Mouse (Mus musculus) CD8-positive naive resting alpha-beta T cell, adult 2 months (primary cell): ENCODE measurements around the gene Asrgl1.

Source experiments
- DNase-seq, 2 experiments: peaks; one replicate each; pipeline ENCODE4 v3.0.0; 2022; ENCODE audit warnings: low read depth in 2 of 2, low spot score in 2 of 2

Asrgl1 gene

GRCm38 (mm10) chr19:9072157-9072530 is 63.3 kb downstream of the Asrgl1 start:
- DNase-seq = no peak

- DNase-seq = no peak
Observed at GRCm38 (mm10) chr19:9071456-9072156, 63.8 kb downstream of the Asrgl1 start.

DNA sequence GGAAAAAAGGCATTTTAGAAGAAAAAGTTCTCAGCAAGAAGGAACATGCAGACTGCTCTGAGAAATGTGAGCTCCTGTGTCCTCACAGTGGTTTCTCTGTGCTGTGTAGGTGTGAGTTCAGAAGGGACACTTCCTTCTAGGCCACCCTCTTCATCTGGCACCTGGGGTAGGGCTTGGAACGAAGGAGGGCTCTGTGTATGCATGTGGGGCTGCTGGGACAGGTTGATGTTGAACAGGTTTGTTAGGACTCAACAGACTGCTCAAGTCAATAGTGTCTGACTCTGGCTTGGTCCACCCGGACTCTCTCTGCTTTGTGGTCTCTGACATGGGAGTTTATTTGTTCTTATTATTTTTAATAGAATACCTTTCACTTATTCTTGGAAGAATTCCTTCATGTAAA is 65.1 kb downstream of the Asrgl1 start:
- DNase-seq = no peak

GRCm38 (mm10) chr19:9069687-9070307 is 65.6 kb downstream of the Asrgl1 start:
- DNase-seq = no peak

DNA sequence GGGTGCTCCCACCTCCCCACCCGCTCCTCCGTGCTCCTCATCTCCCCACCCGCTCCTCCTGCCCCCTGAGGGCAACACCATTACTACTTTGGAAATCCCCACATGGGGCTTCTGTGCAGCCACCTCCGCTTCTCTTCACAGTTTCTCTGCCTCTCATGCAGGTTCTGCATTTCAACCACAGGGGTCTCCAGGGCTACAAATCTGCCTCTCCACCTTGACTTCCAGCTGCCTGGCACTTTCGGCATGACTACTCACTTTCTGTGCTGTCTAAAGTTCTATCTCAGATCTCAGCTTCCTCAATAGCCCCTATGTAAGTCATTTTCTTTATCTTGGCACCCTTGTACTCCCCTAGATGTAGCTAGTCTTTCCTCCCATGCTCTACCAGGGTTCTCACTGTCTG is 68.1 kb downstream of the Asrgl1 start:
- no peak for DNase-seq

- DNase-seq = peak; percentile 29 to 34
Observed at GRCm38 (mm10) chr19:9065621-9066561, 69.5 kb downstream of the Asrgl1 start.

DNA sequence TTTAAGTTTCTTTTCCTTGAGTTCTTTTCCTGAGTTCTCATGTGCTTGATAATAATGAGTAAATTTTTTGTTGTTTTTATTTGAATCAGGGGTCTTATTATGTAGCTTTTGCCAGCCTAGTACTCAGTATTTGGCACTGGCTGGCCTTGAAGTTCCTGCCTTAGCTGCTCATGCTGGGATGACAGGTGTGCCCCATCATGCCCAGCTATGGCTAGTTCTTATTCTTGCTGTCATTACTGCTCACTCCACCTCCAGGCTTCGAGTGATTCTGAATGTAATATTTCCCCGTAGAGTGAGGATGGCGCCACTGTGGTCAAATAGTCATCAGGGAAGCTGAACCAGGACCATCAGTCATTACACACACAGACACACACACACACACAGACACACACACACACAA is 71.6 kb downstream of the Asrgl1 start:
- DNase-seq = no peak

- no peak for DNase-seq
Observed at GRCm38 (mm10) chr19:9062822-9063221, 72.6 kb downstream of the Asrgl1 start.

GRCm38 (mm10) chr19:9061221-9061893 is 74.1 kb downstream of the Asrgl1 start:
- DNase-seq = no peak

- DNase-seq = no peak
Observed at GRCm38 (mm10) chr19:9060103-9060502, 75.3 kb downstream of the Asrgl1 start.
